Mouse (Mus musculus): Measurements from ENCODE around the gene Gm20532. TPM values are rescaled to one million over a fixed set of nuclear protein-coding genes. Genes with fewer than 3 reads are reported as not detected.
"Not testable (repeated sequence)": the region's sequence is repeated elsewhere in the genome, so short reads cannot be mapped to it uniquely, and the experiment has no call there.

Gene Gm20532
- total RNA-seq, 2 experiments from 2014 or later = not detected

GRCm38 (mm10) chr2:26635489-26636324, 49.3 kb downstream of the Gm20532 start:
- peak in 1 of 2 experiments; percentile 11 for DNase-seq (ENCODE audit: low spot score in 2 of 2)
- intact Hi-C loops (cut with DNase I) = loop anchor here (10.0 kb wide), 1 partner anchor 389 kb away; the partner anchor contains the start of gene Slc2a6

DNA sequence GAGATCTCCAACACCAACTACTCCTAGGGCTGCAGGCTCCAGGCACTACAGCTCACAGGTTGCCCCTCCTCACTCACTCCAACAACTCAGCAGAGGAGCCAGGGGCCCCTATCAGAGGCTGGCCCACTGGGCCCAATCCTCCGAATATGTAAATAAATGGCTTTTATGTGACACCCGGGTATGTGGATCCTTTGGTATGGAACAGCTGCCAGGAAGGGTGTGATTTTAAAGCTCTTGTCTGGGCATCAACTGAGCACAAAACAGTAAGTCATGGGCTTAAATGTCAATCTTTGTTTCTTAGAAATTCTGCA, 49.8 kb downstream of the Gm20532 start:
- DNase-seq (ENCODE audit: low spot score in 2 of 2) = no peak
- intact Hi-C loops (cut with DNase I) = loop anchor here (10.0 kb wide), 1 partner anchor 389 kb away; the partner anchor contains the start of gene Slc2a6

GRCm38 (mm10) chr2:26637316-26637932, 51.0 kb downstream of the Gm20532 start:
- intact Hi-C loops (cut with DNase I) = loop anchor here (10.0 kb wide), 1 partner anchor 387 kb away; the partner anchor contains the start of gene Slc2a6
- no peak for DNase-seq (ENCODE audit: low spot score in 2 of 2)

GRCm38 (mm10) chr2:26638039-26638438, 51.6 kb downstream of the Gm20532 start:
- DNase-seq (ENCODE audit: low spot score in 2 of 2) = no peak
- intact Hi-C loops (cut with DNase I) = loop anchor here (10.0 kb wide), 1 partner anchor 387 kb away; the partner anchor contains the start of gene Slc2a6

DNA sequence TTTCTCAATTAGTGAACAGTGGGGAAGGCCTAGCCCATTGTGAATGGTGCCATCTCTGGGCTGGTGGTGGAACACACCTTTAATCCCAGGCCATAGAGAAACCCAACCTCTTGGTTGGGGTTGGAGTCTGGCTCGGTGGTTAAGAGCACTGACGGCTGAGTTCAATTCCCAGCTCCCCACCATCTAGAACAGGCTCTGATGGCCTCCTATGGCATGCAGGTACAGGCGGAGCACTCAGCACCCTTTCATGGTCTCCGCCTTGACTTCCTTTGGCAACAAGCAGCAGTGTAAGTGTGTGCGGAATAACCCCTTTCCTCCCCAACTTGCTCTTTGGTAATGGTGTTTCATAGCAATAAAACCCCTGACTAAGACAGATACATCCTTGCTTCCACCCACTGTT, 52.1 kb downstream of the Gm20532 start:
- no peak for DNase-seq (ENCODE audit: low spot score in 2 of 2)
- intact Hi-C loops (cut with DNase I) = loop anchor here (10.0 kb wide), 1 partner anchor 386 kb away; the partner anchor contains the start of gene Slc2a6

GRCm38 (mm10) chr2:26639083-26639482, 52.6 kb downstream of the Gm20532 start:
- intact Hi-C loops (cut with DNase I) = loop anchor here (10.0 kb wide), 1 partner anchor 386 kb away; the partner anchor contains the start of gene Slc2a6
- peak; percentile 35 to 59 for DNase-seq (ENCODE audit: low spot score in 2 of 2)

- intact Hi-C loops (cut with DNase I) = loop anchor here (1.0 to 10.0 kb wide), 3 partner anchors 54 to 385 kb away; partner anchors contain the start of genes Gm20532, Slc2a6 and Surf6
- peak; percentile 97 to 98 for DNase-seq (ENCODE audit: low spot score in 2 of 2)
Observed at GRCm38 (mm10) chr2:26639838-26640830, 53.7 kb downstream of the Gm20532 start.

DNA sequence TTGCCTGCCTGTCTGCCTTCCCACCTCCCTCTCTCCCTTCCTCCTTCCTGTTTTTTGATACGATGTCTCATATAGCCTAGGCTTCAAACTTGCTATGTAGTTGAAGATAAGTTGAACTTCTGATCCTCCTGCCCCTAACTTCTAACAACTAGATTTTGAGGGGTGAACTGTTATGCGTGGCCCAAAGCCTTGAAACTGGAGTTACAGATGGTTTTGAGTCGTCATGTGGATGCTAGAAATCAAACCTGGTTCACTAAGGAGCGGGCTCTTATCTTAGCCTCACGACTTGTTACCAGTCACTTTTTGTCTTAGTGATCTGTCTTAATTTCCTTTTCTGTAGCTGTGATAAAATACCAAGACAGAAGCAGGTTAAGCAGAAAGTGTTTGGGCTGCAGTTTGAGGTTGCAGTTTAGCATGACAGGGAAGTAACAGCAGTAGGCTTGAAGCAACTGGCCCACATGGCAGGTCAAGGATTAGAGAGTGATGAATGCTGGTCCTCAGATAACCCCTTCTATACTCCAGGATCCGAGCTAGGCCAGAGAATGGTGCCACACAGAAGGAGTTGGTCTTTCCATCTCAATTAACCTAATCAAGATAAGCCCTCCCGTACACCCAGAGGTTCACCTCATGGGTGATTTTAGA, 54.7 kb downstream of the Gm20532 start:
- no peak for DNase-seq (ENCODE audit: low spot score in 2 of 2)
- intact Hi-C loops (cut with DNase I) = loop anchor here (5.0 kb wide), 1 partner anchor 261 kb away; the partner anchor contains the start of gene Surf6

- DNase-seq (ENCODE audit: low spot score in 2 of 2) = no peak
- intact Hi-C loops (cut with DNase I) = loop anchor here (5.0 kb wide), 1 partner anchor 258 kb away; the partner anchor contains the start of gene Surf6
Observed at GRCm38 (mm10) chr2:26643942-26644341, 57.5 kb downstream of the Gm20532 start.

DNA sequence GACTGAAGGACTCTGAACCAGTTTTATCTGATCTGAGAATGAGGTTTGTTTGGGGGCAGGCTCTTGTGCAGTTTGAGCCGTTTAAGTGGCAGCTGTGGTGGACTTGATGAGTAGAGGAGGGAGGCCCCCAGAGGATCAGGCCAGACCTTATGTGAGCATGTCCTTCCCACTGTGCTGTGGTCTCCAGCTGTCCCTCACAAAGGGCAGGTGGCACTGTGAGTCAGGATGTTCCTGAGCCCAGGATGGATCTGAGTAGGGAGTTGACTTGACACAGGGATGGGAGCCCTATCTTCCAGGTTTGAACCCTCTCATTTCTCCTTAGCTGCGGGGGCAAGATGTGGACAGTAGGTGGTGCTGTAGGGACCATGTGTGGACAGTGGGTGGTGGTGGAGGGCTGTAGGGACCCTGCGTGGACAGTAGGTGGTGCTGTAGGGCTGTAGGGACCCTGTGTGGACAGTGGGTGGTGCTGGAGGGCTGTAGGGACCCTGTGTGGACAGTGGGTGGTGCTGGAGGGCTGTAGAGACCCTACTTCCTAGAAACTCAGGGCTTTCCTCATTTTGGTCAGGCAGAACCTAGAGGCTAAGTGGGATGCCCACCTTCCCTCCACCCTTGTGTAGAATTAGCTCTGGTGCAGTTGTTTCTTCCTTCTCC, 60.3 kb downstream of the Gm20532 start:
- intact Hi-C loops (cut with DNase I) = loop anchor here (5.0 kb wide), 2 partner anchors 391 to 591 kb away; no protein-coding TSS in a partner anchor
- peak; percentile 61 to 84 for DNase-seq (ENCODE audit: low spot score in 2 of 2)

DNA sequence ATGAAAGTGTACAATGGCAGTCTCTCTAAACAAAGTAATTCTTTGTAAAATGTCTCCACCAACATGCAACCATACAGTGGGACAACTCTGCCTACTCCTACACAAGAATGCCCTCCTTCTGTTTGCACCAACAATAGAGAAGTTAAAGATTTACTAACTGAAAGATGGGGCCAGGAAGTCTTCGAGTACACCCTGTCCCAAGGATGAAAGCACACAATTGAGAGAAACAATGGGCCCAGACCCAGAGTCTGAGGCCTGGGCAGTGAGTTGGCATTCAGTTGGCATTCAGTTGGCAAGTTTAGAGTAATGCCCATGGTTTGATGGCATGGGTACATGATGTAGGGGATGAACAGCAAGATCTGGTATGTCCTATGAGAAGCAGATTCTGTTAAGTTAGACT, 68.2 kb downstream of the Gm20532 start:
- no peak for DNase-seq (ENCODE audit: low spot score in 2 of 2)
- intact Hi-C loops (cut with DNase I) = no loop called here

GRCm38 (mm10) chr2:26657426-26657825, 71.0 kb downstream of the Gm20532 start:
- intact Hi-C loops (cut with DNase I) = no loop called here

DNA sequence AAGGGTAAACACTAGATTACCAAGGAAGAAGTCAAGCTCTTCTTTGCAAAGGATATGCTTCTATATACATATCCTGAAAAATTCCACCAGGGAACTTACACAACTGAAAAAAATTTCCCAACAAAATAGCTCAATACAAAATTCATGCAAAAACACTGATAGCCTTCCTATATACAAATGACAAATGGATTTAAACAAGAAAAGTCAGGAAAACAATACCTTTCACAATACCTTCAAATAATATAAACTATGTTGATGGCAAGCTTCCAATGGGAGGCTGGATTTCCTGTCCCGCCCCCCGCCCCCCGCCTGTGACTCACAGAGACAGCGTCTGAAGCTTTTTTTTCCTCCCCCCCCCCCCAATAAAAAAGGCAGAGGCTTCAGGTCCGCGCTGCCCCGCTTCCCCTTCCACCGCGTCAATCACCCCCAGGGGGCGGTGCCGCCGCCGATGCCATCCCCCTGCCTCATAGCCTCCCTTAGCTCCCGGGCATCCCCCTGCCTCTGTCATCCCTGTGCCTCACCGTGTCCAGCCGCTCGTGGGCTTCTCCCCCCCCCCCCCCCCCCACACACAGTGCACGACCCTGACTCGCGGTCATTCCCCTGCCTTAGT, 74.8 kb downstream of the Gm20532 start:
- DNase-seq (ENCODE audit: low spot score in 2 of 2) = no peak
- intact Hi-C loops (cut with DNase I) = no loop called here

More at GRCm38 (mm10) chr2:26657426-26657825, 71.0 kb downstream of the Gm20532 start:
- DNase-seq (ENCODE audit: low spot score in 2 of 2) = no peak

DNA sequence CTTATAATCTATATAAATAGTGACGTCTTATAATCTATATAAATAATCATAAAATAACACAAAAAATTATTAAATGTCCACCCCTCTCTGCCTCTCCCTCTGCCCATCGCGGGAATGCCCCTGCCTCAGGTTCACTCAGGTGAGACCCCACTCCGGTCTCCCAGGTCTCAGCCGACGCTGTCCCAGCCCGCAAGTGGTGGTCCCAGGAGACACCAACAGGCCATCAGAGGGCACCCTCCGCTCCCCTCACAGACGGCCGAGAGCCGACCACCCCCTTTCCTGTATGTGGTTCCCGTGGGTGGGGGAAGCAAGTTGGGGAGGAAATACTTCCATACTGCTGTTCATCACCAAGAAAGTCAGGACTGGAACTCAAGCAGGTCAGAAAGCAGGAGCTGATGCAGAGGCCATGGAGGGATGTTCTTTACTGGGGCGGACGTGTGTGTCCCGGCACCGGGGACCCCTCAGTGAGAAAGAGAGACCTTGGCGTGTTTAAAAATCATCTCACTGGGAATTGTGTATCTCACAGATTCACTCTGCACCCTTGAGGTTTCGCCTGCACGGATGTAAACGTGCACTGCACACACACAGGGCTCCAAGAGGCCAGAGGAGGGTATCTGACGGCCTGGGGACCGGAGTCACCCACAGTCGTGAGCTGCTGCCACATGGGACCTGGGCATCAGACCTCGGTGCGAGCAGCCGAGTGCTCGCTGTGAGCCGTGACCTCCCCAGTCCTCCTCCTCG, 75.5 kb downstream of the Gm20532 start:
- intact Hi-C loops (cut with DNase I) = no loop called here
- no peak for DNase-seq (ENCODE audit: low spot score in 2 of 2)

DNA sequence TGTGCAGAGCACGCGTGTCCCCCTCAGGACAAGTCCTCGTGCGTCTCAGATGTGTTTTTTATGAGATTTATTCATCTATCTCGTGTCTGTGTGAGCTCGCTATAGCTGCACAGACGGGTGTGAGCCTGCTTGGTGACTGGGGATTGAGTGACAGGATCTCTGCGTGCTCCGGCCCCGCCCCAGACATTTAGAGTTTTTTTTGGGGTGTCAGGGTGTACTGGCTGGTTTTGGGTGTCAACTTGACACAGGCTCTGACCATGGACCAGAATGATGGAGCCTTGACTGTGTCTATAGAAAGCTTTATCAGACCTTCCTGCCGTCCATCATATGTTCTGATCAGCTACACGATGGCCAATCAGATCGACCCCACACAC, 76.1 kb downstream of the Gm20532 start:
- intact Hi-C loops (cut with DNase I) = no loop called here

DNA sequence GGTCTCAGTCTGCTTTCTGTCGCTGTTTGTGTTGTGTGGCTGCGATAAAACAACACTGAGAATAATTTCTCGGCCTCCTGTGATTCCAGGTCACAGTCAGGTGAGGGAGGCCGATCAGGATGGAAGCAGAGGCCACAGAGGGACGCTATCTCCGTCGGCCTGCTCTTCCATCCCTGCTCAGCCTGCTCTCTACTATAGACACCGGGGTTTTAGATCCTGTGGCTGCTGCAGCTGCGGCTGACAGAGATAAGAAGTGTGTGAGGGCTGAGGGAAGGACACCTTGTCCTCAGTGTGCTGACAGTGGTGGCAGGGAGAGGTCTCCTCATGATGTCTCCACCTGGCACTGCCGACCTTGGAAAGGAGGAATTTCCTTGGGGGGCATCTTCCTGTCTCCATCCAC, 76.7 kb downstream of the Gm20532 start:
- intact Hi-C loops (cut with DNase I) = no loop called here
- no peak for DNase-seq (ENCODE audit: low spot score in 2 of 2)

More for the DNA sequence above, 76.1 kb downstream of the Gm20532 start:
- no peak for DNase-seq (ENCODE audit: low spot score in 2 of 2)

- peak; percentile 4 to 12 for DNase-seq (ENCODE audit: low spot score in 2 of 2)
Observed at GRCm38 (mm10) chr2:26663551-26663950, 77.1 kb downstream of the Gm20532 start.

More at GRCm38 (mm10) chr2:26663551-26663950, 77.1 kb downstream of the Gm20532 start:
- intact Hi-C loops (cut with DNase I) = not testable (repeated sequence)
